Mouse (Mus musculus) forebrain, embryonic 14.5 days (tissue): ENCODE results near the gene Atp6v0b. TPM values are rescaled to one million over a fixed set of nuclear protein-coding genes. Genes with fewer than 3 reads are reported as not detected.
A peak's percentile ranks its signal among the peaks of the same experiment; 100 is the strongest.

ENCODE experiments used
- ATAC-seq: fragments of 200-750 bp; cut with Nextera tagmentation; 2 replicates; pipeline ENCODE4 v1.8.0; 2017; ENCODE audit warnings: mild to moderate bottlenecking, moderate library complexity
- DNase-seq: peaks from one replicate; pipeline ENCODE4 v3.0.0-alpha.2; 2015; ENCODE audit warnings: low spot score
- H3K27ac ChIP-seq: fragments of 300-500 bp; sonication (generic); 2 replicates; pipeline ENCODE4 v1.5.1; 2014; ENCODE audit warnings: low read depth, mild to moderate bottlenecking, control low read depth, low read length, moderate library complexity
- H3K27me3 ChIP-seq: fragments of 300-500 bp; sonication (generic); replicated peaks from 2 replicates; pipeline ENCODE4 v1.6.1; 2014; ENCODE audit warnings: low read length, control low read depth, mixed read lengths; ENCODE audit not compliant: control insufficient read depth, insufficient read depth
- H3K36me3 ChIP-seq: fragments of 300-500 bp; sonication (generic); 2 replicates; pipeline ENCODE4 v1.6.1; 2014; ENCODE audit warnings: low read length, control low read depth; ENCODE audit not compliant: control insufficient read depth, insufficient read depth
- H3K4me1 ChIP-seq: fragments of 300-500 bp; sonication (generic); 2 replicates; pipeline ENCODE4 v1.6.1; 2014; ENCODE audit warnings: antibody characterized with exemption, low read length, control low read depth; ENCODE audit not compliant: control insufficient read depth, insufficient read depth
- H3K4me2 ChIP-seq: fragments of 300-500 bp; sonication (generic); 2 replicates; pipeline ENCODE4 v1.6.1; 2014; ENCODE audit warnings: mild to moderate bottlenecking, control low read depth, low read length
- H3K4me3 ChIP-seq: fragments of 300-500 bp; sonication (generic); 2 replicates; pipeline ENCODE4 v1.5.1; 2014; ENCODE audit warnings: low read depth, low read length, control low read depth
- H3K9ac ChIP-seq: fragments of 300-500 bp; sonication (generic); 2 replicates; pipeline ENCODE4 v1.6.1; 2014; ENCODE audit warnings: mild to moderate bottlenecking, low read length, control low read depth, moderate library complexity
- H3K9me3 ChIP-seq: fragments of 300-500 bp; sonication (generic); replicated peaks from 2 replicates; pipeline ENCODE4 v1.6.1; 2016; ENCODE audit warnings: low read length, control low read depth, mixed read lengths; ENCODE audit not compliant: control insufficient read depth
- WGBS: fragments of 180-500 bp; shearing (Covaris S2); extraction: QIAGEN DNeasy Blood & Tissue Kit; methylation state at CpG from one replicate; pipeline ENCODE4 v1.1.7; 2014; 5-methylcytosine and 5-hydroxymethylcytosine counted together
- polyA plus RNA-seq: library from polyadenylated mRNA; unstranded; fragments of >200 nt; fragmentation: Nextera tagmentation; extraction: Ambion mirVana; gene quantifications from 2 replicates; pipeline ENCODE4 v1.2.1, GENCODE M21; 2014

The Atp6v0b gene
- polyA plus RNA-seq, 1 experiment from 2014 or later, result 520 TPM

DNA sequence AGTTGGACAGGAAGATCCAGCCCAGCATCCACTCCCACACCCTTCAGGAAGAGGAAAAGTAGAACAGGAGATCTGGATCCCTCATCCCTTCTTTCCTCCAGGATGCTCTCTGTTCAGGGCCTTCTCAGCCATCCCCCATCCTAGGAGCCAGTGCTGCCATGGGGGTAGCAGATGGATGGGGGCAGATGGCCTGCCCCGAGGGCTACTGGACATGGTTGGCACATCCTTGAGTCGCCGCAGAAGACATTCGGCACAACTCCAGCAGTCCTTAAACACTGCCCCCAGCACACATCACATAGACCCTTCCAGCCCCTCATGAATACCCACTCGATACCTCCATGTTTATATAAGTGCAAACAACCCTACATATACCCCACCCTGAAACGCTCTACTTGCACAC, 8.9 kb upstream of the Atp6v0b start:
- Histone ChIP-seq H3K9me3 (no peaks in the 10 kb centered on the region), H3K27me3 (no peaks in the 10 kb centered on the region), H3K27ac (no peak overlapping the region), H3K4me1 (peaks cover 3% of the 10 kb centered on the region; the same call in 1 of the 2 replicates), H3K4me2 (no peak overlapping the region), H3K9ac (no peak overlapping the region), H3K4me3 (no peak overlapping the region), H3K36me3 (peaks cover 72% of the 10 kb centered on the region)
- ATAC-seq, result no peak
- WGBS, result 95% methylated on average over 6 of the region's 6 CpGs
- no peak for DNase-seq

GRCm38 (mm10) chr4:117895339-117895738, 8.2 kb upstream of the Atp6v0b start:
- ATAC-seq (no peak), DNase-seq (no peak)
- H3K4me3 ChIP-seq, result no peak overlapping the region
- H3K4me1 ChIP-seq, result peaks cover 3% of the 10 kb centered on the region; the same call in 1 of the 2 replicates
- H3K9me3 ChIP-seq, result no peaks in the 10 kb centered on the region
- no peak overlapping the region for H3K9ac ChIP-seq
- H3K36me3 ChIP-seq, result peaks cover 65% of the 10 kb centered on the region
- no peaks in the 10 kb centered on the region for H3K27me3 ChIP-seq
- no peak overlapping the region for H3K4me2 ChIP-seq
- 78% methylated on average over 7 of the region's 7 CpGs for WGBS
- H3K27ac ChIP-seq, result no peak overlapping the region

DNA sequence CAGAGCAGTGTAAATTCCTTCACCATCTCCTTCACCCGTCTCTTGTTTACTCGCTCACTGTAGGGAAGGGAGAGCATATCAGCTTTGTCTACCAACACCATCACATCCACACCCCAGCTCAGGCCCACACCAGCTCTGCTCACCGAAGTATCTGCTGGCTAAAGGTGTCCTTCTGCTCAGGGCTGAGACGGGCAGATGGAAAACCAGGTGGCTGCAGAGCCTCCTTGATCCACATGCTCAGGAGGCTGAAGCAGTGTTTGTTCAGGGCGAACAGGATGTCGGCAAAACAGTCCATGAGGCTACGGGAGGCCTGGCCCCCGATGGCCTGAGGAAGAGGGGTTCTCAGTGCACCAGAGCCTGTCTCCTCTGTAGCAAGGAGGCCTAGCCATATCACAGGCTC, 7.5 kb upstream of the Atp6v0b start:
- Histone ChIP-seq H3K9ac (no peak overlapping the region), H3K27ac (no peak overlapping the region), H3K9me3 (no peaks in the 10 kb centered on the region), H3K36me3 (peaks cover 65% of the 10 kb centered on the region), H3K4me1 (peaks cover 3% of the 10 kb centered on the region; the same call in 1 of the 2 replicates), H3K4me2 (no peak overlapping the region), H3K4me3 (no peak overlapping the region), H3K27me3 (no peaks in the 10 kb centered on the region)
- WGBS, result 93% methylated on average over 8 of the region's 8 CpGs
- ATAC-seq (no peak), DNase-seq (no peak)

GRCm38 (mm10) chr4:117893376-117893775, 6.2 kb upstream of the Atp6v0b start:
- H3K27me3 ChIP-seq, result no peaks in the 10 kb centered on the region
- no peak overlapping the region for H3K4me2 ChIP-seq
- H3K27ac ChIP-seq, result no peak overlapping the region
- peaks cover 61% of the 10 kb centered on the region for H3K36me3 ChIP-seq
- ATAC-seq (no peak), DNase-seq (peak; percentile 22)
- WGBS, result 30% methylated on average over 9 of the region's 9 CpGs
- no peak overlapping the region for H3K4me3 ChIP-seq
- no peak overlapping the region for H3K9ac ChIP-seq
- H3K9me3 ChIP-seq, result no peaks in the 10 kb centered on the region
- peaks cover 3% of the 10 kb centered on the region; the same call in 1 of the 2 replicates for H3K4me1 ChIP-seq

GRCm38 (mm10) chr4:117891738-117892161, 4.6 kb upstream of the Atp6v0b start, which contains the start of gene Dph2:
Gene Dph2 (minus strand): TSS chr4:117892032.
- no peak within 1 kb of the TSS for H3K27ac ChIP-seq
- under 1% methylated on average over 21 of the region's 21 CpGs for WGBS
- peak; percentile 97 for DNase-seq
- no peaks in the 10 kb centered on the region for H3K27me3 ChIP-seq
- peak within 1 kb of the TSS; percentile 87 for H3K4me2 ChIP-seq
- peak within 1 kb of the TSS; percentile 58 for H3K9ac ChIP-seq
- peak within 1 kb of the TSS; percentile 66 for H3K4me3 ChIP-seq
- ATAC-seq, result peak; percentile 87
- H3K36me3 ChIP-seq, result peaks cover 46% of the 10 kb centered on the region
- no peaks in the 10 kb centered on the region for H3K9me3 ChIP-seq
- peaks cover 3% of the 10 kb centered on the region; the same call in 1 of the 2 replicates for H3K4me1 ChIP-seq

DNA sequence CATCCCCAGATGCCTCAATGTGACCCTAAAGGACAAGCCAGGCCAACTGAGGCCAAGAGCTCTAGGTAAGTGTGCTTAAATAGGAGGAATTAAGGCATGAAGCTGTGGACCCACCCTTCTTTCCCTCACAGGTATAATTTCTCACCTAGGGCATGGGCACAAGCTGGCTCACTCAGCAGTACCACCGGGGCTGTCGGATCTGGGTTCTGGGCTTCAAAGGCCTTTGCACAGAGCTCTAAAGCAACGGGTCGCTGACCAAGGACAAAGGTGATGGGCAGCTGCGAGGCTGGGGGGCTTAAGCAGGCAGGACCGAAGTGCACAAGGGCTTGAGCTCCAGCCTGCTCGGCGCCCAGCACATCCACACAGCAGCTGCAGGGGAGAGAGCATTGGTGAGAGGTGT, 3.6 kb upstream of the Atp6v0b start:
- no peaks in the 10 kb centered on the region for H3K27me3 ChIP-seq
- DNase-seq (no peak), ATAC-seq (no peak)
- 54% methylated on average over 8 of the region's 8 CpGs for WGBS
- no peak overlapping the region for H3K9ac ChIP-seq
- H3K36me3 ChIP-seq, result peaks cover 36% of the 10 kb centered on the region
- peak overlapping the region; percentile 66; the same call in 1 of the 2 replicates for H3K4me3 ChIP-seq
- H3K4me2 ChIP-seq, result peak overlapping the region; percentile 87
- no peak overlapping the region for H3K27ac ChIP-seq
- H3K4me1 ChIP-seq, result peaks cover 10% of the 10 kb centered on the region
- H3K9me3 ChIP-seq, result no peaks in the 10 kb centered on the region

DNA sequence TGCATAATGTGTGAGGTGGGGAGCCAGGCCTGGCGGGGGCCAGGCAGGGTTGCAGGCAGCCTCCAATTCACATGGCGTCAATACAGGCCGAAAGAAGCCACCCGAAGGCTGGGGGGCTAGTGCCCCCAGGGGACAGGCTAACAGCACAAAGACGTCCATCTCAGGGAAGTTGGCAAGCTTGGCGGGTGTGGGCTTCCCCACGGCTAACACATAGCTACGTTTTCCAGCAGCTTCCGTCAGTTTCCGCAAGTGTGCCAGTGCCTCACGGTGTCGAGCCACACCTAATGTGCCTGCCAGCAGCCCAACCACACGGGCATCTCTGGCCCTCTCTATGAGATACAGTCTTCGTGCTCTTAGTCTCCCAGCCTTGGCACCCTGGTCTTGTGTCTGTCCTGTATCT, 2.9 kb upstream of the Atp6v0b start:
- no peaks in the 10 kb centered on the region for H3K27me3 ChIP-seq
- H3K4me3 ChIP-seq, result no peak overlapping the region
- H3K36me3 ChIP-seq, result peaks cover 35% of the 10 kb centered on the region
- DNase-seq, result no peak
- WGBS, result 91% methylated on average over 14 of the region's 14 CpGs
- H3K9ac ChIP-seq, result no peak overlapping the region
- no peak overlapping the region for H3K27ac ChIP-seq
- H3K4me1 ChIP-seq, result peaks cover 10% of the 10 kb centered on the region
- ATAC-seq, result no peak
- no peak overlapping the region for H3K4me2 ChIP-seq
- H3K9me3 ChIP-seq, result no peaks in the 10 kb centered on the region

DNA sequence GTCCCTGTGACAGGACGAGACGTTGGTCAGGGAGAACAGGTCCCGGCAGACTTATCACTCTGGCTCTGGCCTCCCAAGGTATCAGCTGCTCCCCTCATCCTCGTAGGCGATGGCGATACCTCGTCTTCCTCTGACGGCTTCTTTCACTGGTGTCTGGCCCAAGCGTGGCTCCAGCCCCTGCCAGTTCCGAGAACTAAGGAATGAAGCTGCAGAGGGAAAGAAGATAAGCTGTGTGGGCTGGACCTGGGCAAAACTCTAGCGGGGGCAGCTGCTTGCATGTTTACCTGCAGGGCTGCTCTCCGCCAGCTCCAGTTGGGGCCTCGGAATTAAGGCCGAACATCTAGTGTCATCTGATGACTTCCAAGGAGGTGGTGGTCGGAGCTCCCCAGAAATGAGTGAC, 2.3 kb upstream of the Atp6v0b start:
- Histone ChIP-seq H3K27me3 (no peaks in the 10 kb centered on the region), H3K9ac (no peak overlapping the region), H3K36me3 (peaks cover 37% of the 10 kb centered on the region), H3K4me1 (peaks cover 10% of the 10 kb centered on the region), H3K4me2 (no peak overlapping the region), H3K27ac (no peak overlapping the region), H3K4me3 (no peak overlapping the region), H3K9me3 (no peaks in the 10 kb centered on the region)
- WGBS, result 93% methylated on average over 15 of the region's 15 CpGs
- no peak for DNase-seq
- no peak for ATAC-seq

GRCm38 (mm10) chr4:117887920-117888319, 787 bp upstream of the Atp6v0b start:
- Histone ChIP-seq H3K36me3 (peaks cover 34% of the 10 kb centered on the region), H3K27ac (no peak overlapping the region), H3K9ac (no peak overlapping the region), H3K4me1 (peaks cover 20% of the 10 kb centered on the region), H3K4me2 (peak overlapping the region; percentile 95; the same call in 1 of the 2 replicates), H3K27me3 (no peaks in the 10 kb centered on the region), H3K4me3 (peak overlapping the region; percentile 89), H3K9me3 (no peaks in the 10 kb centered on the region)
- ATAC-seq, result no peak
- WGBS, result 76% methylated on average over 2 of the region's 2 CpGs
- no peak for DNase-seq
